Mouse (Mus musculus): ENCODE measurements around the gene Fxyd3.

Gene Fxyd3

DNA sequence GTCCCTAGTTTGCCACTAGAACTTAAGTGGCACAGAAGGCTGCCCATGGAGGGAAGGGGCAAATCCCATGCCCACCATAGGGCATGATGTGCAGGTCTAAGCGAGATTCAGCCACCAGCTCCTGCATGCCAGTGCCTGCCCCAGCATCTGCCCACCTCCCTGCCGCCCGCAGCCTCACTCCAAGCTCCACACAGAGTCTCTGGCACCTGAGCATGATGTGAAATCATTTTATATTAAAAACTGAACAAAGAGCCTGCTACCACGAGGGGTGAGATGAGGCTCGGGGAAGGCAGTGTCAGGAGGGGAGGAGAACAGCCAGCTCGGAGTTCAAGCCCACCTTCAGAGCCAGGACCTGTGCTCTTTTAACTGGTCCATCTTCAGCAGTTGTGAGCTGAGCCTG lies 6.2 kb downstream of the Fxyd3 start:
- DNase-seq (ENCODE audit: low spot score) = no peak

DNA sequence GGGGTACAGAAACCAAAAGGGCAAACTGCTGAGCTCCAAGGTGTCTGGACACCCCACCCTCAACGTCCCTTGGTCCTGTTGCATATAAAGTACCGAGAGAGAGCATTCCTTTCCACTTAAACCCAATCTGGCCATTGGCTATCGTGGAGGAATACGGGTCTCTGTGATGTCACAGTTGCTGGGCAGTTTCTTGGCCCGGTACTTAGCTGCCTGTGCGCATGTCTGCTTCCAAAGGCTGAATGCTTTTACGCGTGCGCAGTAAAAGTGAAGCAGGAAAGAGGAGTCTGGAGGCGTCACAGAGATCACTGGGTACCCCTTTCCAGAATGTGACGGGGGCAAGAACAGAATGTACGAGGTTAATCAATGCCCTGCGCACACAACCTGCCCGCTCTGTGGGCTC lies 7.0 kb downstream of the Fxyd3 start:
- no peak for DNase-seq (ENCODE audit: low spot score)

DNA sequence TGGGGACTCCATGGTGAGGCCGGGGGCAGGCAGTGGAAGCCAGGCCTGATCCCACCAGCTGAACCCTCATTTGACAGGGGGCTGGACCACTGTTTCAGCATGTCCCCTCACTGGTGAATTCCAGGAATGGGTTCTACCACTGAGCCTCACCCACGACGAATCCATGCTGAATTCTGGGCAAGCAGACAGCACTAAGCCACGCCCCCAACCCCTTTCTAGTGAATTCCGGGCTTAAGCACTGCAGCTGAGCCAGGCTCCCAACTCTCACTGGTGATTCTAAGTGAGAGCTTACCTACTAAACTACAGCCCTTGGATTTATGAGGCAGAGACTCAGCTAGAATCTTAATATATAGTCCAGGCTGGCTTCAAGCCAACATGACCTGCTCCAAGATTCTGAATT lies 8.7 kb downstream of the Fxyd3 start:
- DNase-seq (ENCODE audit: low spot score) = no peak

DNA sequence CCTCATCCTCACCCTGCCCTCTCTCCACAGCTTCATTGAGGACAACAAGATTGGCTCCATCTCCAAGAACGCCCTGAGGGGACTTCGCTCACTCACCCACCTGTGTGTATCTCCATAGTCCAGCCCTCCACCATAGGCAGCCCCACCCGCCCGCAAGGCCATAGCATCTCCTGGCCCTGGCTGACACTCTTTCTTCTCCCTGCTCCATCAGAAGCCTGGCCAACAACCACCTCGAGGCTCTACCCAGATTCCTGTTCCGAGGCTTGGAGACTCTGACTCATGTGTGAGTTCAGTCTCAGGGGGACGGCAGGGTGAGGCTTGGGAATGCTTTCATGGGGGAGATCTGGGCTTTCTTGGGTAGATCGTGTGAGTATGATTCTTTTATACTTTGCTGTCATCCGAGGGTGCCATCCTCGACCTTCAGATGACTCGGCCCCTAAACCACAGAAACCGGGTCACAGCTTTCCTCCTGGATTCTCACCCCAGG lies 13.4 kb downstream of the Fxyd3 start:
- no peak for DNase-seq (ENCODE audit: low spot score)

DNA sequence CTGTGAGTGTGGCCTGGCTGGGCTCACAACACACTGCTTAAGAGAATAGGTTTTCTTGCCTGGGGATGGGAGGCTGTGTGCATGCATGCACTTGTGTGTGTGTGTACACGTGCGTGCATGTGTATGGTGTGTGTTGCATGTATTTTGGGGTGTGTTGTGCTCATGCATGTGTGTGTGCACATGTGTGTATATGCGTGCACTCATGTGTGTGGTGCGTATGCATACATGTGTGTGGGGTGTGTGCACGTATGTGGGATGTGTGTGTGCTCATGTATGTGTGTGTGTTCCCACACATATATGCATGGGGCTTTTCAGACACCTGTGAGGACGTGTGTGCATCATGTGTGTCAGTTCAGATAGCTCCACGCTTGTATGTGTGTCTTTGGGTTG lies 15.9 kb downstream of the Fxyd3 start:
- no peak for DNase-seq (ENCODE audit: low spot score)

DNA sequence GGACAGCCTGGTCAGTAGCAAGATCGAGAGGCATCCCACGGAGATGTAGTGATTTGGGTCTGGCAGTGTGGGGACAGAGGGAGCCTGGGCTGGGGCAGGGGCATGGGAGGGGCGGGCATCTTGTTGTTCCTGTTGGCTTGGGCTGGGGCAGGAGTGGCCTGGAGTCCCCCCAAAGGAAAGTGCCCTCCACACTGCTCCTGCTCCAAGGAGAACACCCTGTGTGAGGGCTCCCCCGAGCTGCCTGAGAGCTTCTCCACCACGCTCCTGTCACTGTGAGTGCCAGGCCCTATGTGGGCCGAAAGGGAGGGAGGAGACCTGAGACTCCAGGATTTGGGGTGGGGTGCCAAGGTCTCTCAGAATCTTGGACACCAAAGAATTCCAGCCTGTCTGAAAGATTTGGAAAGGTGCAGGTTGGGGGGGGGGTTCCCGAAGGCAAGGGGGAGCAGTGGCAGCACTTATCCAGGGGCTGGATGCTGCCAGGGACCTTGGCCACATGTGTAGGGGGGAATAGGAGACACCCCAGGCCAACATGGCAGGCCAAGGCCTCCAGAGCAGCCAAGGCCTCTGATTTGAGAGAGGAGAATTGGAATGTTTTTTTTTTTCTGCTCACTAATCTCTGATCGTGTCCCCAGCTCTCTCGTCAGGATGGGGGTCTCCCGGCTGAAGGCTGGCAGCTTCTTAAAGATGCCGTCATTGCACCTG lies 16.4 kb downstream of the Fxyd3 start:
- no peak for DNase-seq (ENCODE audit: low spot score)

DNA sequence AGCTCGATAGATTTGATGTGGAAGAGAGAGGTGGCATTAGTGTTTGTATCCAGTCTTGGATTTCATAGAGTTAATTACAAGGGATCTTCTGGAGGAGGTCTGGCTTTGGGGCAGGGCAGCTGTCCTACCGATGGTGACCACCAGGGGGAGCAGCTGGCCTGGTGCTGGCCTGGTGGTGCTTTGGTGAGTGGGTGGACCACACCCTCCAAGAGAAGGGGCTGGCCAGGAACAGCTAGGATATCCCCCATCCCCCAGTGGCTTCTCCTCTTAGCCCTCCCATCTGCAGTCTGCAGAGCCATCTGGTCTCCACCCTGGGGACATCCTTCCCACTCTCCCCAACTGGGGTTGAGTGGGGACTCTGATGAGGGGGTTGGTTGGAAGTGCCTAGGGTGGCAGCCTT lies 17.4 kb downstream of the Fxyd3 start, which contains the start of gene Lgi4:
Gene Lgi4 (plus strand): TSS at position 235 of the 400 bp plus-strand sequence.
- DNase-seq (ENCODE audit: low spot score) = peak; percentile 82

DNA sequence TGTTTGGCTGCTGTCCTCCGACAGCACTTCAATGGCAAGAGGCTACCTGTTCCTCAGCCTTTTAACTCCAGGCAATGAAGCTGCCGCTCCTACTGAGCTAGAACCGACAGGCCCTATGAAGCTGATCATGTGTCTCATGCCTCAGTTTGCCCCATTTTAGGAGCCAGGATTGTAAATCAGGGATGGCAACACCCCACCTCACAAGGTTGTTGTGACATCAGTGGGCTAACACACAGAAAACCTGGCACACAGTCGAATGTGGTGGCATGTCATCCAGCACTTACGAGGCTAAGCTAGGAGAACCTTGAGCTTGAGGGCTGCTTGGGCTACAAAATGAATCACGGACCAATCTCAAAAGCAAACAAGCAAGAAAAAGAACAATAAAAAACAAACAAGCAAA lies 18.3 kb downstream of the Fxyd3 start:
- DNase-seq (ENCODE audit: low spot score) = no peak

DNA sequence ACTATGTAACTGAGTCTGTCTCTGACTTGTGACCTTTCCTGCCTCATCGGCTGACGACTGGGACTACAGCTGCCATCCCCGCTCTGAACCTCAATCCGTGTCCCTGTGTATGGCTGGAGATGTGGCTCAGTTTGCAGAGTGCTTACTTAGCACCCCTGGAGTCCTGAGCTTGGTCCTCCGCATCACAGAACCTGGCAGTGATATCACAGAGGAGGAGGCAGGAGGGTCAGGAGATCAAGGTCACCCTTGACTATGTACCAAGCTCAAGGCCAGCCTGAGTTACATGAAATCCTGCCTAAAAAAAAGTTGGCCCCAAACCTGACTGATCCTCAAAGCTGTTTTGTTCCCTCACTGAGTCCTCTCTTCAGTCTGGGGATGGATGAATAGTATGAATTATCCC lies 18.8 kb downstream of the Fxyd3 start:
- no peak for DNase-seq (ENCODE audit: low spot score)

DNA sequence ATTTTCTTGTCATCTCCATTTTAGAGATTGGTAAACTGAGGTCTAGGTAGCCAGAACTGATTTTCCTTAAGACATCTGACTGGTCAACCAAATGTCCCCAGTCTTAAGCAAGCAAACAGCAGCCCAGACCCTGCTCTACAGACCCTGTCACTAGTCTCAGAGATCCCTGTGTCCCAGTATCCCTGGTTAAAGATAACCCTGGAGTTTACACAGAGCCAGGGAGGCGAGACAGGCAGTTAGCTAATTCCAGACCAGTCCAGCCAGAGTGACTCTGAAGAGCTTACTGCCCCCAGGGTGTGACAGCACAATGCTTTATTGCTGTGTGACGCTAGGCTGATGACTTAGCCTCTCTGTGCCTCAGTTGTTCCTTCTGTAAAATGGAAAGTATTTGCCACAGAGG lies 19.4 kb downstream of the Fxyd3 start, which contains the start of gene Fxyd1:
Gene Fxyd1 (minus strand): TSS at position 129 of the 400 bp plus-strand sequence.
- no peak for DNase-seq (ENCODE audit: low spot score)

DNA sequence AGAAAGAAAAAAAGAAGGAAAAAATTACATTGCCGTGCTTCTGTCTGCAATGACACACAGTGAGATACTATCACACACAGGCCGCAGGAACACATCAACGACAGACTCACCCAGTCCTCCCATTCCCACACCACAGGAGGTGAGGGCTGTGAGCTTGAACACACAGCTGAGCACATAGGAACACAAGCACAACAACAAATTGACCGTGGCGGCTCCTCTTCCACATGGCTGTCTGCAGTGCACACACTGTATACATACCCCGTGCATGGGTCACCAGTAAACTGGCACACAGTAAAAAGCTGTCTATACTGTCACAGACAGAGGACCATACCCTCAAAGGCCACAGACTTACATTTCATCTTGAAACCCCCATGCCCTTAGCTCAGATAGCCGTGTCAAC lies 20.1 kb downstream of the Fxyd3 start:
- DNase-seq (ENCODE audit: low spot score) = no peak

DNA sequence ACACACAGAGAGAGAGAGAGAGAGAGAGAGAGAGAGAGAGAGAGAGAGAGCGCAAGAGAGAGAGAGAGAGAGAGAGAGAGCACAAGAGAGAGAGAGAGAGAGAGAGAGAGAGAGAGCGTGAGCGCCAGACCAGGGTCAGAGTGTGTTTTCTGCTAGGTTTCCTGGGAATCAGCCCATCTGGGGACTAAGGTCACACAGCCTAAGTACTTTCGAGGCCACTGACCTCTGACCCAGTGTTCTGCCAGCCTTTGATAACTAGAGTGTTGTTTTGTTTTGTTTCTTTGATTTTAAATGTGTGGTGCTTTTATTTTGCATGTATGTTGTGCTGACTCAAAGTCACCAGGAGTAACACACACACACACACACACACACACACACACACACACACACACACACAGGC lies 20.6 kb downstream of the Fxyd3 start:
- DNase-seq (ENCODE audit: low spot score) = peak; percentile 51

DNA sequence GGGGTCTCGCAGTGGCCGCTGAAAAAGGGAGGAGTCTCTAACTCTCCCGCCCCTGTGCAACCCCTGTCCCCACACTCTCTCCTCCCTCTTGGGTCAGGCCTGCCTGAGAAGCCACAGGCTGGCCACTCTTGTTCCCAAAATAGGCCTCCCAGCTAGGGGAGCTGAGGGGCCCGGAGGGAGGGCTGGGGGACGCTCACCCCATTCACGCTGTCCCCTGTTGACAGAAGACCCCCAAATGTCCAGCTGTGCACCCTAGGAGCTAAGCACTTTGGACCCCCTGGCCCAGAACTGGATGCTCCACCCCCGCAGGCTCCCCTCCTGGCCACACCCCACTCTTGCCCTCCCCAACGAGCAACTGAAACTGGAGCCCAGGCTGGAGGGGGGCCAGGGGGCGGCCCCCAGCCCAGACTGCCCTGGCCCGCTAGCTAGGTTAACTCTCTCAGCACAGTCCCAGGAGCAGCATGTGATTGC lies 21.1 kb downstream of the Fxyd3 start:
- DNase-seq (ENCODE audit: low spot score) = peak; percentile 62

DNA sequence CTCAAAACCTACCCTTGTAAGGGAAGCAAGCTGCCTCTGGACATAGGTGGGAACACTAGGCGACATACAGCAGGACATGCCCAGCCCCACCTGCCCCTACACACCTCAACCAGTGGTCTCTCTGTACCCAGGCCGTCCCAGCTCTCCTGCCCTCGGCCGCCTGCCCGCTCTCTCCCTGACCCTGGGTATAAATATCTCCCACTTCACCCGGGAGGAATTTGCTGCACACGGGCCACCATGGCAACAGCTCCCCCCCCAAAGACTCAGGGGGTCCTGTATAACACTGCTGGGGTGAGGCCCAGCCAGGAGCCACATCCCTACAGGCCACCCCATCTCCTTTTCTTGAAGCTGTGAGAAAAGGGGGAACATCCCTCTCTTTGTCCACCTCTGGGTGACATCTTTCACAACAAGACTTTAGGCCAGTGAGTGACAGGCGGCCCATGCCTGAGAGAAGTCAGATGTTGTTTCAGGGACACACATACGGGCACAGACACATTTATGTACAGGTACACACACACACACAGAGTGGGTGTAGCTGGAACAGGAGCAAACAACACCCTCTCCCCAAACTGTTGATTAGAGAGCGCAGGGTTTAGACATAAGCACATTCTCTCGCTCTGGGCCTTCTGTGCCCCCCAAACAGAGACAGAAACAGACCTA lies 21.7 kb downstream of the Fxyd3 start:
- DNase-seq (ENCODE audit: low spot score) = no peak

DNA sequence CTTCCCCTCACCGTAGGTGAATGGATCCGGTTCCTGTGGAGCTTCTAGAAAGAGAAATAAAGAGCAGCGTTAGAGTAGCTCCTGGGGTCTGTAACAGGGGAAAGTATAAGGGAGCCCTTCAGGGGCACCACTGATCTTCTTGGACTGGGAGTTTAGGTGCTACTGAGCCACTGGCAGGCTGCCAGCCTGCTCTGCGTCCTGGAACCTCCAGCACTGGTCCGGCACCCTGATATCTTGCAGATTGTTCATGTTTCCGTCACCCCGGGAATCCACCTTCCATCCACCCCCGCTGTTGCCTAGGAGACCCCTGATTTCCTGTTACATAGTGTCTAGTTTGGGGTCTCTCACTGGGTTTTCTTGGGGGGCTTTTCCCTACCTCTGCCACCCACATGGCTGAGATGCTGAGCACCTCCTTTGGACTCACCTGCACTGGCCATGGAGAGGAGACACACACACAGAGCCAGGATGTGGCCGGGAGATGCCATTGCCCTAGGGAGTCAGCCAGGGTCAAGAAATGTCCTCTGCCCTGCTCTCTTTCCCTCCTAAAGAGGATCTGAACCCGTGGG lies 22.5 kb downstream of the Fxyd3 start:
- no peak for DNase-seq (ENCODE audit: low spot score)

DNA sequence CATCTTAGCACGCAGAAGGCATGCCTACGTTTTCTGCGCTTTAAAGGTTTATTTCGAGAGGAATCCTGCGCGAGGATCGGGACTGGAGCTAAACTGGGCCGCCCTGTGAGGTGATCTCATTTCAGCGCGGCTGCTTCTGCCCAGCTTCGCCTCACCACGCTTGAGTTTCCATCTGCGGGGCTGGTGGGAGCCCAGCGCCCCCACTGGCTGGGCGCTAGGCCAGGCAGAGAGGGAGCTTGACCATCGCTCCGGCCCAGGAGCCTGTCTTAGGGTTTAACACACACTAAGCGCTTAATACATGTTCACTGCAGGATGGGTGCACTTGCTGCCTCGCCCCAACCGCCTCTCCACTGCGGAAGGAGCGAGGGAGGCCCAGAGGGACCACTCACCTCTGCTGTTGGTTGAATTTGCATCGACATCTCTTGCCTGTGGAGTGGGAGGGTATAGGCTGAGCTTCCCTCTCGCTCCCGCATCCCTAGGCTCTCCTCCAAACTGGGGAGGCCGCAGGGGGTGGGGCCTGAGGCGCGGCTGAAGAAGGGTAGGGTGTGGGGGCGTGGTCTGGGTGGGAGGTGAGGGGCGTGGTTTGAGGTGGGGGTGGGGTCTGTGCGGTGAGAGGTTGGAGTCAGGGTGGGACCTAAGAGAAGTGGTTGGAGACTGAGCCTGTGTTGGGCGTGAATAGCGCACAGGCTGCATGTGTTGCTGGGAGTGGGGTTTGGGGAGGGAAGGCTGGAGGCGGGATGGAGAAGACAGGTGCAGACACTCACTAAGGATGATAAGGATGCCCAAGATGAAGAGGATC lies 23.7 kb downstream of the Fxyd3 start:
- peak; percentile 58 for DNase-seq (ENCODE audit: low spot score)

DNA sequence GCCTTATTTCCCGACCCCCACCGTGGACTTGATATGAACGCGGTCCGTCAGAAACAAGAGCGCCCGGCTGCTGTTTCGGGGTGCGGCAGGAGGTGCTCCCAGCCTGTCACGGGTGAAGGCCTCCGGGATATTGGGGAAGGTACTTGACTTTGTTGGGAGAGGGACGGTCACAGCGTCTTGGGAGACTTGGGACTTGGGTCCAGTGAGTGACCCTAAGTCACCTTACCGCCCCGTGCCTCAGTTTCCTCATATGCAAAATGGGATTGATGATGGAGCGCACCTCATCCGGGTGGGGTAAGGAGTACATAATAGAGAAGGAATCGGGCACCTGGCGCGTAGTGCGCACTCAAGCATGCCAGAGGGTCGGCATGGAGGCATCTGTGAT lies 24.3 kb downstream of the Fxyd3 start:
- no peak for DNase-seq (ENCODE audit: low spot score)

DNA sequence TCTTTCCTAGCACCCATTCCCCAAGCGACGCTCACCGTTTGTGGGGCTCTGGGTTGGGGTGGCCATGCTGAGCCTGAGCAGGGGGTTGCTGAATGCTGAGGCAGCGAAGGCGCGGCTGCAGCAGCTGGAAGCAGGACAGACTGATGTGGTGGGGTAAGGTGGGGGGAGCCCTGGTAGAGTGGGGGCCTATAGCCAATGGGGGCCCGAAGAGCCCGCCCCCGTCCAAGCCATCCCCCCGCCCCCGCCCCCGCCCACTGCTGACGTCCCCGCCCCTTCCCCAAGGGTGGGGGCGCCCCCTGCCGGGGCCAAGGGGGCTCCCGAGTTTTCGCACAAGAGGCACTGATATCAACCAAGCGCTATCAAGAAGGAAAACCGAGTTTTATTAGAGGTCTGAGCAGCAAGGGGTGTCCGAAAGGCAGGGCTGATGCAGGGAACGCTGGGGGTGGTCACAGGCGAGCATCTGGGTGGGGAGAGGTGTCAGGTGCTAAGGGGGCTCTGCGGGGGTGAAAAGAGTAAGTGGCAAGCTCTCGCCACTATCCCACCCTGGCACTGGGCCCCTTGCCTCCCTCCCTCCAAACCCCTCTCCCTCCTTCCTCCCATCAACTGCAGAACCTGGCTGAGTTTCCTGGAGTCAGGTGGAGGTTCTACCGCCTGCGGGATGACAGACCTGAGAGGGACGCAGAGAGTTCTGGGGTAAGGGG lies 25.0 kb downstream of the Fxyd3 start, which contains the start of gene Fxyd7:
Gene Fxyd7 (minus strand): TSS at position 147 of the 701 bp plus-strand sequence.
- no peak for DNase-seq (ENCODE audit: low spot score)

DNA sequence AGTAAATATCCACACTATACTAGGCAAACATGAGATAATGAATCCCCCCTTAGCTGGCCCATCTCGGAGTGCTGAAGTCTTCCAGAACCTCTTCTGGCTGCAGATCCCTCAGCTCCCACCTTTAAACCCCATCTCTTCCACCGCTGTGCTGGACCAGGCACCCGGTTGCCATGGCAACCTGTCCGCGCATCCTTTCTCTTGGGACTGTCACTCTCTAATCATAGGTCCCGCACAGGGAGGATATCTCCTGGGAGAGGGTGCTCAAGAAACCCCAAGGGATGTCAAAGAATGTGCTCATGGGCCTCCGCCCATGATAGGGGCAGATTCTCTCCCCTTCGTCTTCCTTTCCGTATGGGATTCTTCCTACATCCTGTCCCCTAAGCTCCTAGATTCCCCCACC lies 25.6 kb downstream of the Fxyd3 start:
- no peak for DNase-seq (ENCODE audit: low spot score)

DNA sequence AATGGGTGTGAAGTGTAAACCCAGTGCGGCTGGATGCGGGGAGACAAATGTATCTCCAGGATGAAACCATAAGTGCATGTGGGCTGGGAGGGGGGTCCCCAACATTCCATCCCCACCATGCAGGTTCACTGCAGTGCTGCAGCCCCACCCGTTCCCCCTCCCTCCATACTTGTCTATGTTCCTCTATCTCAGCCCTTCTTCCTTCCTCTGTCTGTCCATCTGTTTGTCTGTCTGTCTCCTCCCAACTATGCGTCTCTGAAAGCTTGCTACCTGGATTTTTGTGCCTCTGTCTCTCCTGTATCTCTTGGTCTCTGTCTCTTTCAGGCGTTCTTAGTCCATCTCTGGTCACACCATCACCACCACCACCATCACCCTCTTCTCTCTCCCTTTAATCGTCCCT lies 26.0 kb downstream of the Fxyd3 start:
- no peak for DNase-seq (ENCODE audit: low spot score)

DNA sequence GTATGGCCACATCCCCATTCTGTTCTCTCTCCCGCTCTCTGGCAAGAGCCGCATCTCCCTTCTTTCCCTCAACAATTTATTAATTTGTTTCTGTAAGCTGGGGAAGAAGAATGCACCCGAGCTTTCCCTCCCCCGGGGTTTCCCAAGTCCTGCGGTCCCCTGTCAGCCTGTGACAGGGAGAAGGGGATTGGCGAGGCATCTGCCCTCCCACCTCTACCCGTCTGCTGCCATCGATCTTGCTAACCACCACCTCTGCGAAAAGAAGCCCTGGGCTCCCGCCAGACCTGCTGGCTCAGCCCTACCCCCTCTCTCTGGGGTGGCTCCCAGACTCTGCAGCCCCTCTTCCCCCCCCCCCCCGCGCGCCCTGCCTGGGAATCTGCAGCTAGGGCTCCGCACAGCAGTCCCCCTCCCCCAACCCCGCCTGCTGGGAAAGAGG lies 26.6 kb downstream of the Fxyd3 start:
- DNase-seq (ENCODE audit: low spot score) = no peak
